Mouse (Mus musculus) CD4-positive, CD25-positive, alpha-beta regulatory T cell (primary cell): ENCODE data around the gene Pcmtd2. TPM values are rescaled to one million over a fixed set of nuclear protein-coding genes. Genes with fewer than 3 reads are reported as not detected.

ENCODE experiments used
- polyA plus RNA-seq: library from polyadenylated mRNA; unstranded; fragments of 100-300 nt; shearing (Covaris generic); gene quantifications from one replicate; pipeline ENCODE4 v1.2.1, GENCODE M21; 2017

The Pcmtd2 gene
- polyA plus RNA-seq: 71.4 TPM

DNA sequence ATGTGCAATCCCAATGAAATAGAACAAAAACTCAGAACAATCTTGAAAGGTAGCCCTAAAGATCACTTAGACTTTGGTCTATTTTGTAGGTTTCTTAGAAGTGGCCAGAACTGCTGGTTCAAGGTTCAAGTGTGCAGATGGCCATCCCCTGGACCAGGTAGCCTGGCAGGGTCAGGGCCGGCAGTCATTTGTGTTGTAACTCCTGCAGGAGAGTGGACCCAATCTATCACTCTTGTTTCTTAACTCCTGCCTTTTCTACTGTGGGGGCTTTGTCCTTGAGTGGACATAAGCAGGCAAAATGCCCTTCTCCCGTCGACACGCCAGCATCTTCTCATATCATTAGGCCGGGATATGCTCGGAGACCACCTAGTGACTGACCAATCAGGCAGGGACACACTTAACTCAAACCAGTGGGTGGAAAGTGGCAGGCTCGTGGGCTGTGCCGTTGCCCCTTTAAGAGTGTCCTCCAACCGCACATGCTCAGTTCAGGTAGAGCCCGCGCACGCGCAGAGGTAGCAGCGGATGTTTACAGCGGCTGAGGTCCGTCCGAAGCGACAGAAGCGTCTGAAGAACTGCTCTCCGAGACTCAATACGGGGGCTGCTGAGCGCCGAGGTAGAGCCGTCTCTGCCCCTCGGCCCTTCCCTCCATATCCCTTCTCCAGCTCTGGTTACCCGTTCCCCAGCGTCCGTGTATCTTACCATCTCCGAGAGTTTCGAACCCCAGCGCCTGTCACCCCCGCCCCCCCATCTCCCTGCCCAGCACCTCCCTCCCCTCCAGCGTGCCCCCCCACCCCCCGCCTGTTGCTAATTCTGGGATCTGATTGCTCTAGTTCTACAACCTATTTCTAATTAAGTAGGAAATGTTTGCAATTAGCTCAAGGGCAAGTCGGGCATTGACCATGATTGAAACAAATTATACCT lies at the start of gene Pcmtd2:
TSS of gene Pcmtd2 (plus strand) at position 483 of the 921 bp plus-strand sequence.

DNA sequence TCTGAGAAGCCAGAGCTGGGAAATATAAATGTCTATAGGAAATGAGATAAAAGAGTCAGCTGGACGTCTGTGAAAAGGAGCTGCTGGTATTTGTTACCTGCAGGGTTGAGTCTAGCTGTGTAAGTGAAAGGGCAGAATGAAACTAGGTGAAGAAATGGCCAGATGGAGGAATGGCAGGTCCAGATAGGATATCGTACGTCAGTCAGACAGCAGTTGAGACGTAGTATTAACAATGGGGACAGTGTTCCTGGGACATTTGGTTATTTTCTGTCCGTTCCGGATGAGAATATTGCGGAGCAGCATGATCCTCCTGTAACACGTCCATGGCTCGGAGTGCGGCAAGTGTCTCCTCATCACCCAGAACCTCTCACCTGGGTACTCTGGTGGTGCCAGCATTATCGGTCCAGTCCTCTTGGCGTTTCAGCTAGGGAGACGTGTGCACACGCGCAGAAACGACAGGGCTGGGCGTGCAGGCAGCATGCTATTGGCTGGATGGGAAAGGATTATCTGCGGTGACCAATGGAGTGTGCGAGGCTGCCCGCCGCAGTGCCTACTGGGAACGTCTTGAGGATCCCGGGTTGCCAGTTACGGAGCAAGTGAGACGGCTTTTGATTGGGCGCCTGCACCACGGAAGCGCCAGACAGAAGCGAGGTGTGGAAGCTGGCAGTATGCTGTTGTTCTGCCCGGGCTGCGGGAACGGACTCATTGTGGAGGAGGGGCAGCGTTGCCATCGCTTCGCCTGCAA lies 26.3 kb downstream of the Pcmtd2 start, which contains the start of gene Polr3k:
TSS of gene Polr3k (plus strand) at position 547 of the 745 bp plus-strand sequence.

Other genes with a start within 250 kb of the Pcmtd2 start
- gene Prpf6, start 246.0 kb upstream of the Pcmtd2 start, polyA plus RNA-seq: 88.6 TPM
- 40.6 TPM for gene Zfp512b, start 245.1 kb upstream of the Pcmtd2 start, polyA plus RNA-seq
- gene Samd10, start 238.6 kb upstream of the Pcmtd2 start, polyA plus RNA-seq: 37.9 TPM
- gene Gm29797, start 180.8 kb upstream of the Pcmtd2 start, polyA plus RNA-seq: not detected
- not detected for gene Sox18, start 166.2 kb upstream of the Pcmtd2 start, polyA plus RNA-seq
- 19.6 TPM for gene Tcea2, start 157.5 kb upstream of the Pcmtd2 start, polyA plus RNA-seq
- gene Rgs19, start 143.9 kb upstream of the Pcmtd2 start, polyA plus RNA-seq: 222 TPM
- gene Lkaaear1, start 139.4 kb upstream of the Pcmtd2 start, polyA plus RNA-seq: not detected
- gene Oprl1, start 122.8 kb upstream of the Pcmtd2 start, polyA plus RNA-seq: 0.34 TPM
- not detected for gene Myt1, start 74.5 kb upstream of the Pcmtd2 start, polyA plus RNA-seq
- gene Polr3k, start 26.5 kb downstream of the Pcmtd2 start, polyA plus RNA-seq: 30.3 TPM
- gene Gm14496, start 153.3 kb downstream of the Pcmtd2 start, polyA plus RNA-seq: 0.07 TPM